Mouse (Mus musculus): ENCODE measurements around the gene Arhgap23. TPM values are rescaled to one million over a fixed set of nuclear protein-coding genes. Genes with fewer than 3 reads are reported as not detected.

The Arhgap23 gene
- polyA plus RNA-seq, 1 experiment from 2014 or later, result 6.6 TPM

DNA sequence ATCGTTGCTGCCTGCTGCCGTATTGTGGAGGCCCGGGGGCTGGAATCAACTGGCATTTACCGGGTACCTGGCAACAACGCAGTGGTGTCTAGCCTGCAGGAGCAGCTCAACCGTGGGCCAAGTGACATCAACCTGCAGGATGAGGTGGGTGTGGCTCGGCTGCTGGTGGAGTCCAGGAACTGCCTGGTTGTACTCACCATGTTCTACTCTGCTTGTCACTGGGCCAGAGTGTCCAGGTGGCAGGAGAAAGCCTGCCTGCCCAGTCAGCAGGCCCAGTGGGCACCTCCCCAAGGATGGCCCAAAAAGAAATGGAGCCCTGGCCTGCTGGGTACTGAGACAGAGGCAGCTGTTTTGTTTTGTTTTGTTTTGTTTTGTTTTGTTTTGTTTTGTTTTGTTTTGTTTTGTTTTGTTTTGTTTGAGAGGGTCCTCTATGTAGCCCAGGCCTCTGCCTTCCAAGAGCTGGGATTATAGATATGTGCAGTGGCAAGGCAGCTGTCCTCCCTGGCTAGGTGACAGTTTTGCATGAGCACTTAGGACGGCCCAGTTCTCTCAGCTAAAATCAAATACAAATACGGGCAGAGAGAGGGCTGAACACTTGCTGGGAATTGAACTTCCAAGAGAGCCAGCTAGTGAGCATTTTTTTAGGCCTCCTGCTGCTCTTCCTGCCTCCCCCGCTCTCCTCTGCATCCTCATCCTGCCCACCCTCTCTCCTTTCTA is 51.3 kb downstream of the Arhgap23 start:
- no peak for ATAC-seq (ENCODE audit: insufficient read depth)
- Histone ChIP-seq H3K9ac (no peak overlapping the region), H3K27me3 (no peaks in the 10 kb centered on the region), H3K36me3 (replicated peaks) (peaks cover 100% of the 10 kb centered on the region), H3K4me2 (no peak overlapping the region), H3K4me1 (replicated peaks) (peaks cover 12% of the 10 kb centered on the region), H3K27ac (replicated peaks) (0 out of 2 replicates have a peak overlapping the region, but pooled peaks have one; percentile 19), H3K9me3 (replicated peaks) (no peaks in the 10 kb centered on the region), H3K4me3 (replicated peaks) (no peak overlapping the region)
- 82% methylated on average over 10 of the region's 10 CpGs for WGBS (ENCODE audit: insufficient replicate concordance)

DNA sequence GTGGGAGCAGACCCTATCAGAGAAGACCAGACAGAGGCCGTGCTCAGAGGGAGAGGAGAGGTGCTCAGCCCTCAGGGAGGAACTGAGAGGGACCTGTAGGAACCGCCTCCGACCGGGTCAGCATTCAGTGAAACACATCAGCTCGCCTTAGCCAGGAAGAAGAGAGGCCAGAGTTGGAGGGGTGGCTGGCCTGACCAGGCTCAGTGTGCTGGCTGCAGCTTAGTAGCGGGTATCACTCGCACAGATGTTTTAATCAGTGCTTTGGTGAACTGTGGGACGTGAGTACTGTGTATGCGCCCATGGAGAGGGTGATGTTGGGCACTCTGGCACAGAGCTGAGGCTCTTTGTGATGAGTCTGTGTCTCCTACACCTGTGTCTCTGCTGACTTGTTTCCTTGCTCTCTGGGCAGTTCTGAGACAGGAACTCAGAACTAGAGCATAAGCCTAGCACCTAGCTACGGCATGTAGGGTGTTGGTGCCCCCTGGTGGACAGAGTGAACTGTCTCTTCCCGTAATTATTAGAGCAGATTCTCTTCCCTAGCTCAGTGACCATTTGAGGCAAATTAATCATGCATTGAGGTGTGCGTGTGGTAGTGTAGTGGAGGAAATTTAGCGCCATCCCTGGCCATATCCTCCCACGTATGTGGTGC is 53.4 kb downstream of the Arhgap23 start:
- no peak overlapping the region for H3K9ac ChIP-seq
- H3K27me3 ChIP-seq, result no peaks in the 10 kb centered on the region
- WGBS (ENCODE audit: insufficient replicate concordance), result 53% methylated on average over 14 of the region's 14 CpGs
- peaks cover 100% of the 10 kb centered on the region for H3K36me3 ChIP-seq (replicated peaks)
- peak; percentile 56 for ATAC-seq (ENCODE audit: insufficient read depth)
- no peak overlapping the region for H3K27ac ChIP-seq (replicated peaks)
- no peak overlapping the region for H3K4me2 ChIP-seq
- H3K4me3 ChIP-seq (replicated peaks), result no peak overlapping the region
- H3K9me3 ChIP-seq (replicated peaks), result no peaks in the 10 kb centered on the region
- peaks cover 12% of the 10 kb centered on the region for H3K4me1 ChIP-seq (replicated peaks)

DNA sequence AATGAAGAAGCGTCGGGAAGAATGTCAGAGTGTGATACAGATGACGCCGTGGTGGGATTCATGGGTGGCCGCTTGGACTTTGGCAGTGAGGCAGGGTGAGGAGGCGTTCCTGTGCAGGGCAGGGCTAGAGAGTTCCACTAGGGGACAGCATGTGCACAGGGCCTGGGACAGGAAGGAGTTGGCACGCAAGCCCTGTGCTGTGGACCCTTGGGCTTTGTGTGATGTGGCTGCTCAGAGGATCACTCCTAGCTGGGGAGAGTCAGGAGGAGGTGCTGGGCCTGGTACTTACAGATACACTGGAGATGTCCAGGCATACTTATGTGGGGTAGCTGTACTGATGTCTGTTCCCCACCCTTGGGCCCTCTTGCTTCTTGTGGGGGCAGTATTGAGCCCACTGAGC is 54.5 kb downstream of the Arhgap23 start:
- Histone ChIP-seq H3K36me3 (replicated peaks) (peaks cover 100% of the 10 kb centered on the region), H3K4me3 (replicated peaks) (no peak overlapping the region), H3K9me3 (replicated peaks) (no peaks in the 10 kb centered on the region), H3K4me2 (no peak overlapping the region), H3K27me3 (no peaks in the 10 kb centered on the region), H3K9ac (no peak overlapping the region), H3K4me1 (replicated peaks) (peaks cover 12% of the 10 kb centered on the region), H3K27ac (replicated peaks) (no peak overlapping the region)
- no peak for ATAC-seq (ENCODE audit: insufficient read depth)
- WGBS (ENCODE audit: insufficient replicate concordance), result 92% methylated on average over 7 of the region's 7 CpGs

DNA sequence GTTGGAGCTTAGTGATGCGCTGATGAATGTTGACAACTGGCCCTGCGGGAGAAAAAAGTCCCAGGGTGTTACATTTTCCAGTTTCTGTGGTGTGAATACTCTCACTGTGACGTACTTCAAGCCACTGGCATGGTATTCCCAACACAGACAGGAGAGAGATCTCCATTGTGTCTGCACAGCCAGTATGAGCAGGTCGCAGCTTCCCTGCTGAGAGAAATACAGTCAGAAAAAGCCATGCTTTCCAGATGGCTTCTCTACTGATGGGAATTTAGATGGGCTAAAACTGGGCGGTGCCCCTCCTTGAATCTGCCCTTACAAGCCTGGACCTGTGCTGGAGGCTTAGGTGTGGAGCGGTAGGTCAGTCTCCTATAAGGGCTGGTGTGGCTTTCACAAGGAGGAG is 55.9 kb downstream of the Arhgap23 start:
- Histone ChIP-seq H3K4me3 (replicated peaks) (no peak overlapping the region), H3K27me3 (no peaks in the 10 kb centered on the region), H3K36me3 (replicated peaks) (peaks cover 100% of the 10 kb centered on the region), H3K9ac (no peak overlapping the region), H3K4me2 (no peak overlapping the region), H3K9me3 (replicated peaks) (no peaks in the 10 kb centered on the region), H3K4me1 (replicated peaks) (peaks cover 12% of the 10 kb centered on the region), H3K27ac (replicated peaks) (no peak overlapping the region)
- WGBS (ENCODE audit: insufficient replicate concordance), result 89% methylated on average over 6 of the region's 6 CpGs
- ATAC-seq (ENCODE audit: insufficient read depth), result no peak

DNA sequence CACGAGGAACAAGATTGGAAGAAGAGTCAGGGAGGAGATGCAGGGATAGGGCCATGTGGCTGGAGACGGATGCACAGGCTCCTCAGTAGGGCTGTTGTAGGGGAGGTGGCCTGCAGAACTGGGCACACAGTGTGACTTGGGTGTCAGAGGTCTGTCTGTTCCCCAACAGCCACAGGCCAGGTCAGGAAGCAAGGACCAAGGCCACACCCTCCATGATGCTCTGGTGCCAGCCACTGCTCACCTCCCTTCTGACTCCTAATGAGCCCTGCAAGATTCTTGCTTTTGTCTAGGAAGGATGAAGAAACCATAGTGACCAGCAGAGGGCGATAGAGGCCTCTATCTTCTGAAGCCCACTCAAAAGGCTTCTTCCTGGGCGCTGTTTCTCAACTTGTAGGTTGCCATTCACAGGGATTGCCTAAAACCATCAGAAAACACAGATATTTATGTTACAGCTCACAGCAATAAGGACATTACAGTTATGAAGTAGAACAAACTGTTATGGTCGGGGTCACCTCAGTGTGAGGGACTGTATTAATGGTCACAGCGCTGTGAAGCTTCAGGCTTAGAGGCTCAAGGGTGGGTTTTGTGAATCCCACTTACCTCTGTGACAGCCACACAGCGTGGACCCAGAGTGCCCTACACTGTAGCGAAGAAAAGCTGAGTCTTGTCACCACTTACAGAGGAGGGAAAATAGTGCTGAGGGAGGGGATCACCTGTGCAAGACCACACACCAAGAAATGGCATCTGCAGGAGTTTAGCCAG is 61.2 kb downstream of the Arhgap23 start:
- WGBS (ENCODE audit: insufficient replicate concordance), result 72% methylated on average over 8 of the region's 8 CpGs
- Histone ChIP-seq H3K9me3 (replicated peaks) (no peaks in the 10 kb centered on the region), H3K9ac (no peak overlapping the region), H3K27me3 (no peaks in the 10 kb centered on the region), H3K27ac (replicated peaks) (no peak overlapping the region), H3K4me2 (no peak overlapping the region), H3K4me1 (replicated peaks) (peaks cover 14% of the 10 kb centered on the region; the same call in 1 of the 2 replicates), H3K4me3 (replicated peaks) (no peak overlapping the region), H3K36me3 (replicated peaks) (peaks cover 100% of the 10 kb centered on the region)
- ATAC-seq (ENCODE audit: insufficient read depth), result 0 out of 2 replicates have a peak, but pooled peaks have one; percentile 16

DNA sequence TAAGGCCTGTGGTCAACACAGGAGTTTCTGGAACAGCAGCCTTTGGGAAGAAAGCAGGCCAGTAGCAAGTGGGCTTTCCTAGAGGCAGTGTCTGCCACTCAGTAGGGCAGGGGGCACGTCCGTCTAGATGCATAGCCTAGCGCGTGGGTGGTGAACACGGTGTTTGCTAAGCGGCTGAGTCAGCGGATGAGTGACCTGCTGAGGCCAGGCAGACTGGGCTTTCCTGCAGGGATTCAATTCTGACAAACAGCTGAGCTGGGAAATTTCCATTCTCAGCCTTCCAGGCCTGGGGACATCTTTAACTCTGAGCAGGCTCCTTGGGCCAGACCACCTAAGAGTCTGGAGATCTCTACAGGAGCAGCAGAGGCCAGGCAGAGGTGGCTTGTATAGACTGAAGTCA is 62.1 kb downstream of the Arhgap23 start:
- Histone ChIP-seq H3K27me3 (no peaks in the 10 kb centered on the region), H3K27ac (replicated peaks) (no peak overlapping the region), H3K36me3 (replicated peaks) (peaks cover 100% of the 10 kb centered on the region), H3K9ac (no peak overlapping the region), H3K9me3 (replicated peaks) (no peaks in the 10 kb centered on the region), H3K4me1 (replicated peaks) (peaks cover 14% of the 10 kb centered on the region; the same call in 1 of the 2 replicates), H3K4me2 (no peak overlapping the region), H3K4me3 (replicated peaks) (no peak overlapping the region)
- peak; percentile 40; the same call in 1 of the 2 replicates for ATAC-seq (ENCODE audit: insufficient read depth)
- WGBS (ENCODE audit: insufficient replicate concordance), result 81% methylated on average over 7 of the region's 7 CpGs

DNA sequence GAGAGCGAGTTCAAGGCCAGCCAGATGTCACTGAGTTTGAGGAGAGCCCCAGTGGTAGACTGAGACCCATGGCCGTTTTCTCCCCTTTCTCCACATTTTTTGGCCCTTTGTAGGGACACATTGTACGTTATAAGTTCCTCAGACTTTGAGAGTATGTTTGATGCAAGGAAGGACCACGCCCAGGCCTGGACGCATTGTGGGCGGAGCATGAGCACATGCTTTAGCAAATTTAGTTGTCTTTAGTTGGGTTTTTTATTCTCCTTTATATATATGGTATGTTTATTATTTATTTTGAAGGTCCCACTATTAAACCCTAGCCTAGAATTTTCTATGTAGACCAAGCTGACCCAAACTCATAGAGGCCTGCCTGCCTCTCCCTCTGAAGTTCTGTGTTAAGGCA is 63.0 kb downstream of the Arhgap23 start:
- no peaks in the 10 kb centered on the region for H3K9me3 ChIP-seq (replicated peaks)
- H3K27ac ChIP-seq (replicated peaks), result no peak overlapping the region
- H3K4me1 ChIP-seq (replicated peaks), result peaks cover 14% of the 10 kb centered on the region; the same call in 1 of the 2 replicates
- H3K4me2 ChIP-seq, result no peak overlapping the region
- 76% methylated on average over 6 of the region's 6 CpGs for WGBS (ENCODE audit: insufficient replicate concordance)
- H3K36me3 ChIP-seq (replicated peaks), result peaks cover 100% of the 10 kb centered on the region
- no peak for ATAC-seq (ENCODE audit: insufficient read depth)
- H3K4me3 ChIP-seq (replicated peaks), result no peak overlapping the region
- H3K9ac ChIP-seq, result no peak overlapping the region
- no peaks in the 10 kb centered on the region for H3K27me3 ChIP-seq

DNA sequence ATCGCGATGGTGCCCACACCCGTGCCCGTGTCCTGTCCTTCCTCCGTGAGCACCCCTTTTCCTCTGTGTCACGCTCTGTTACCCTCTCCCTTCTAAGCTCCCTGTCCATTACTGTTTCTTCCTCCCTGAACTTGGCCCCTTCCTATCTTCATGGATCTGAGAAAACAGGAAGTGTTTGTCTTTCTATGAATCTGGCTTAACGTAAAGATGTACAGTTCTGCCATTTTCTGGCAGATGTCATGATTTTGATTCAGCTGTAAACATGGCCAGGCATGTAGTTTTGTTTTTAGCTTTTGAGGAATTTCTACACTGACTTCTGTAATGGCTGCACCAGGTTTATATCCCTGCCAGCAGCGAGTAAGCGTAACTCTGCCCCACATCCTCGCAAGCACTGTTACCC is 63.8 kb downstream of the Arhgap23 start:
- Histone ChIP-seq H3K4me3 (replicated peaks) (no peak overlapping the region), H3K4me1 (replicated peaks) (peaks cover 14% of the 10 kb centered on the region; the same call in 1 of the 2 replicates), H3K4me2 (no peak overlapping the region), H3K27ac (replicated peaks) (no peak overlapping the region), H3K9ac (no peak overlapping the region), H3K9me3 (replicated peaks) (no peaks in the 10 kb centered on the region), H3K36me3 (replicated peaks) (peaks cover 99% of the 10 kb centered on the region), H3K27me3 (no peaks in the 10 kb centered on the region)
- WGBS (ENCODE audit: insufficient replicate concordance), result 78% methylated on average over 10 of the region's 10 CpGs
- ATAC-seq (ENCODE audit: insufficient read depth), result no peak

DNA sequence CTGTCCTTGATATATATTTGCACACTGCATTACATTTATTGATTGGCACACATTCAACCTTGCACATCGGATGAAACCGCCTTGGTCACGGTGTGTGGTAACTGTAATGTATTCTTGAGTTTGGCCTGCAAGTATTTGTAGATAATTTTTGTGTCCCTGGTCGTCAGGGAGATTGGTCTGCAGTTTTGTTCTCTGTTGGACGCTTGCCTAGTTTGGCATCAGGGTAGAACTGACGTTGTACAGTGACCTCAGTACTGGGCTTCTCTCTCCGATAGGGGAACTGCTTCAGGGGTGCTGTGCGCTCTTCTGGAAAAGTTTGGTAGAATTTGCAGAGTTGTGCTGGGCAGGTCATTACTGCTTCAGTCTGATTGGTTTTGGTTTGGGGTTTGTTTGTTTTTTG is 64.5 kb downstream of the Arhgap23 start:
- no peak for ATAC-seq (ENCODE audit: insufficient read depth)
- peaks cover 99% of the 10 kb centered on the region for H3K36me3 ChIP-seq (replicated peaks)

DNA sequence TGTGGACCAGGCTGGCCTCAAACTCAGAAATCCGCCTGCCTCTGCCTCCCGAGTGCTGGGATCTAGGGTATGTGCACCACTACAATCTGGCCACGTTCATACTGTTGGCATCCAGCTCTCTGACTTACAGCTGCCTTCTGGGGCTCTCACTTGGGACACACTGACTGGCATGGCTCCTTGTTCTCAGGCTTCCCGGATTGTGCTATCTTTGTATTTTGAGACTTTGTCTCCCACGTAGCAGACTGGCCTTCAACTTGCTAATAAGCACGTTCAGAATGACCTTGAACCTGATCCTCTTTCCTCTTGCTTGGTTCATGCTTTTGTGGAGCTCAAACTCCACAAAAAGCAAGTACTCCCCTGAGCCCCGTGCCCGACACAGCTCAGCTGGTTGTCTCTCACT is 70.3 kb downstream of the Arhgap23 start:
- H3K4me3 ChIP-seq (replicated peaks), result no peak overlapping the region
- H3K36me3 ChIP-seq (replicated peaks), result peaks cover 98% of the 10 kb centered on the region
- no peak overlapping the region for H3K9ac ChIP-seq
- H3K9me3 ChIP-seq (replicated peaks), result no peaks in the 10 kb centered on the region
- no peaks in the 10 kb centered on the region for H3K27me3 ChIP-seq
- no peaks in the 10 kb centered on the region for H3K4me1 ChIP-seq (replicated peaks)
- H3K27ac ChIP-seq (replicated peaks), result no peak overlapping the region
- H3K4me2 ChIP-seq, result no peak overlapping the region
- ATAC-seq (ENCODE audit: insufficient read depth), result no peak
- WGBS (ENCODE audit: insufficient replicate concordance), result 79% methylated on average over 8 of the region's 8 CpGs

More for the DNA sequence above, 64.5 kb downstream of the Arhgap23 start:
- H3K9ac ChIP-seq, result no peak overlapping the region
- no peak overlapping the region for H3K27ac ChIP-seq (replicated peaks)
- WGBS (ENCODE audit: insufficient replicate concordance), result 86% methylated on average over 8 of the region's 8 CpGs
- no peak overlapping the region for H3K4me3 ChIP-seq (replicated peaks)
- no peaks in the 10 kb centered on the region for H3K27me3 ChIP-seq
- H3K9me3 ChIP-seq (replicated peaks), result no peaks in the 10 kb centered on the region
- no peak overlapping the region for H3K4me2 ChIP-seq
- H3K4me1 ChIP-seq (replicated peaks), result peaks cover 14% of the 10 kb centered on the region; the same call in 1 of the 2 replicates

DNA sequence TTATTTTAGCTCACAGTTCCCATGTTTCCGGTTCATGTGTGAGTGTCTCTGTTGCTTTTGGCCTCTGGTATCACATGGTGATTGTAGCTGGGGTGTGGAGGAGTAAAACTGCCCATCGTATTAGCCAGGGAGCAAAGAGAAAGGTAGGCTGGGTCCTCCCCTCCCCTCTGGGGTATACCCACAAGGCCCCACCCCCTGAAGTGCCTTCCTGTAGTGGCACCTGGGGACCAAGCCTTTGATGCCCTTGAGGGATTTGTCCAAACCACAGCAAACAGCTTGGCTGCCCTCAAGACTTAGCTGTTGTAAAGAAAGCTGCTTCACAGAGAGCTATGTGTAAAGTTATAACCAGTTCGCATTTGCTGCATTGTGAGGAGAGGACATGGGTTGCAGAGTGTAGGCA is 72.3 kb downstream of the Arhgap23 start:
- Histone ChIP-seq H3K4me1 (replicated peaks) (no peaks in the 10 kb centered on the region), H3K9me3 (replicated peaks) (no peaks in the 10 kb centered on the region), H3K9ac (no peak overlapping the region), H3K27me3 (no peaks in the 10 kb centered on the region), H3K4me2 (no peak overlapping the region), H3K36me3 (replicated peaks) (peaks cover 98% of the 10 kb centered on the region), H3K27ac (replicated peaks) (no peak overlapping the region), H3K4me3 (replicated peaks) (no peak overlapping the region)
- ATAC-seq (ENCODE audit: insufficient read depth), result no peak
- 82% methylated on average over 3 of the region's 3 CpGs for WGBS (ENCODE audit: insufficient replicate concordance)

All from liver, embryonic 15.5 days (tissue).